Mouse (Mus musculus) cortical plate, adult 2 months (tissue): ENCODE measurements around the gene Ccdc142. TPM values are rescaled to one million over a fixed set of nuclear protein-coding genes. Genes with fewer than 3 reads are reported as not detected.

Experiments used
- H3K27ac ChIP-seq: fragments of 200-500 bp; 2 replicates; pipeline ENCODE4 v1.5.1; 2012; ENCODE audit warnings: low read length, control low read depth, inconsistent platforms; ENCODE audit not compliant: insufficient read depth
- H3K4me1 ChIP-seq: fragments of 200-500 bp; 2 replicates; pipeline ENCODE4 v1.6.1; 2011; ENCODE audit warnings: low read length; ENCODE audit not compliant: control insufficient read depth, insufficient read depth
- H3K4me3 ChIP-seq: fragments of 200-500 bp; 2 replicates; pipeline ENCODE4 v1.5.1; 2011; ENCODE audit warnings: mild to moderate bottlenecking, low read length, control low read depth; ENCODE audit not compliant: insufficient read depth
- CTCF ChIP-seq: fragments of 200-500 bp; IDR thresholded peaks from 2 replicates; pipeline ENCODE4 v1.5.1; 2011; ENCODE audit warnings: mild to moderate bottlenecking, control low read depth, low read length; ENCODE audit not compliant: insufficient read depth; ENCODE audit errors: extremely low read depth
- POLR2A ChIP-seq: fragments of 200-500 bp; IDR thresholded peaks from 2 replicates; pipeline ENCODE4 v1.6.1; 2011; ENCODE audit warnings: mild to moderate bottlenecking, low read length, control low read depth; ENCODE audit not compliant: insufficient read depth; ENCODE audit errors: extremely low read depth
- polyA plus RNA-seq: library from polyadenylated mRNA; depleted of rRNA; stranded (reverse); fragments of >200 nt; gene quantifications from 2 replicates; pipeline ENCODE4 v1.2.3, GENCODE M21; 2012

The Ccdc142 gene
- polyA plus RNA-seq, 1 experiment = 8.1 TPM

DNA sequence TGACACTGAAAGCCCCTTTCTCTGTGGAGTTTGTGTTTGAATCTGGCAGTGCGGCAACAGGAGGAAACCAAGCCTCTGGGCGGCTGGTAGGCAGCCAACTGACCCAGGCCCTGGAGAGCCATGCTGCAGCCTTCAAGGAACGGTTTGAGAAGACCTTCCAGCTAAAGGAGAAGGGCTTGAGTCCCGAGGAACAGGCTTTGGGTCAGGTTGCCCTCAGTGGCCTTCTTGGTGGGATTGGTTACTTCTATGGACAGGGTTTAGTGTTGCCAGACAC is 15.7 kb downstream of the Ccdc142 start:
- TF ChIP-seq POLR2A (no peak), CTCF (no peak)
- Histone ChIP-seq H3K27ac (no peak overlapping the region), H3K4me1 (no peaks in the 10 kb centered on the region), H3K4me3 (no peak overlapping the region)

DNA sequence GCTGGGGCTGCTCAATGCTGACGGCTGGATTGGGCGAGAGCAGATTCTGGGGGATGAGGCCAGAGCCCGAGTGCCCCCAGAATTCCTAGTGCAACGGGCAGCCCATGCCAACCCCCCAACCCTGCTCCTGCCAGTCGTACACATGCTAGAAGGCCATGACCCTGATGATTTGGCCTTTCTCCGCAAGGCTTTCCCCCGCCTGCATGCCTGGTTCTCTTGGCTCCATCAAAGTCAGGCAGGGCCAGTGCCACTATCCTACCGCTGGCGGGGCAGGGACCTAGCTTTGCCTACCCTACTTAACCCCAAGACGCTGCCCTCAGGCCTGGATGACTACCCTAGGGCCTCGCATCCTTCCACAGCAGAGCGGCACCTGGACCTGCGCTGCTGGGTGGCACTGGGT is 16.2 kb downstream of the Ccdc142 start:
- no peak overlapping the region for H3K4me3 ChIP-seq
- TF ChIP-seq POLR2A (no peak), CTCF (no peak)
- H3K27ac ChIP-seq = no peak overlapping the region
- H3K4me1 ChIP-seq = no peaks in the 10 kb centered on the region

DNA sequence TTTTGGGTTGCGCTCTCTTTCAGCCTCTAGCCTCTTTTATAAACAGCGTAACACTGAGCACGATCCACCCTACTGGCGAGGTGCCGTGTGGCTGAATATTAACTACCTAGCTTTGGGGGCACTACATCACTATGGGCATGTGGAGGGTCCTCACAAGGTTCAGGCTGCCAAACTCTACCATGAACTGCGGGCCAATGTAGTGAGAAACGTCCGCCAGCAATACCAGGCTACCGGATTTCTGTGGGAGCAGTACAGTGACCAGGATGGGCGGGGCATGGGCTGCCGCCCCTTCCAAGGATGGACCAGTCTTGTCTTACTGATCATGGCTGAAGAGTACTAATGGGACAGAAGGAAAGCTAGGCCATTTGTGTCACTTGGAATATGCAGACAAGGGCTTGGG is 17.0 kb downstream of the Ccdc142 start:
- H3K27ac ChIP-seq = no peak overlapping the region

DNA sequence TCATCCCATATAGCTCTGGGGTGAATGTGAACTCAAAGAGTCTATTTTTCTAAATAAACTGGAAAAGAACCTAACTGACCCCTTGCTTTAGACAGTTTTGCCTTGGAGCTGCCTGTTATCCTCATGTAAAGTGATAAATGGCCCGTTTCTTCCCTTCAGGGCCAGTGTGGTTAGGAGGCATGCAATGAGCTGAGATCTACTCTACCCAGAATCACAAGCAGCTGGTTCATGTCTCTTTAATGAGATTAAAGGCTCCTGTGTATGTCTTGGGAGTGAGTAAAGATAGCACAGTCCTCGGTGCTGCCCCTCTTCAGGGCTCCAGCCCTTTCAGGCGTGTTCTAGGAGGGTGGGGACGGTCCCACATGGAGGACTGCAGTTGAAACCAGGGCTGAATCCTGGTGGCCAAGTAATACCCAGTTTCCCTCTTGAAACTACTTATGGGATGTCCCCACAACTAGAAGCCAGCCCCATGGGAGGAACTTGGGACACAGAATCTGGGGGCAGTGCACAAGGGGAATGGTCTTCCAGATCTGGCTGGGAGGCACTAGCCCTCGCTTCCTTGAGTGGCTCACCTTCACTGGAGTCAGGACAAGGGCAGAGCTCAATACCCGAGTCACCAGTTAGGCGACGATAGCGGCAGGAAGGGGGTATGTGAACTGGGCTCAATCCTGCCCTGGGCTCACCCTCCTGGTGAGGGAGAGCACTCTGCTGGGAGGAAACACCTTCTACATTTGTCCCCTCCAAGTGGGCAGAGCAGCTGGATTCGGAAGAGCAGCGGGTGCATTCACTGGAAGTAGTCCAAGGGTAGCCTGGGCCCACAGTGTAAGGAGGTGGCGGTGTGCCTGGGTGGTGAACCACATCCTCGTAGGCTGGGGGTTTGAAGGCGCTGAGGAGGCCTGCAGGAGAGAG is 17.7 kb downstream of the Ccdc142 start:
- H3K27ac ChIP-seq = no peak overlapping the region
- no peaks in the 10 kb centered on the region for H3K4me1 ChIP-seq
- no peak overlapping the region for H3K4me3 ChIP-seq
- TF ChIP-seq POLR2A = no peak
- TF ChIP-seq CTCF = no peak

More for the DNA sequence above, 17.0 kb downstream of the Ccdc142 start:
- H3K4me3 ChIP-seq = no peak overlapping the region
- TF ChIP-seq POLR2A (0 out of 2 replicates have a peak, but pooled peaks have one; percentile 24), CTCF (no peak)
- no peaks in the 10 kb centered on the region for H3K4me1 ChIP-seq

DNA sequence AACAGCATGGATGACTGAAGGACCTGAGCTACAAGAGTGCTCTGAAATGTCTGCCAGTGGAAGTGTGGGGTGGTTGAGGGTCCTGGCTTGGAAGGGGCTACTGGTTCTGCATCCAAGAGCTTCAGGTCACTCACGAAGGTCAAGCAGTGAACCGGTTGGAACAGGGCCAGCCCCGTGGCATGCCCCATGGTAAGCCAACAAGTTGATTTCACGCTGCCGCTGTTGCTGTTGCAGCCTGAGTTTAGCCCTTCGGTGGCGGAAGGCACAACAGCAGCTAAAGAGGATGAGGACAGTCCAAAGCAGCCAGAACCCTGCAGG is 18.3 kb downstream of the Ccdc142 start:
- Histone ChIP-seq H3K4me3 (no peak overlapping the region), H3K27ac (no peak overlapping the region), H3K4me1 (no peaks in the 10 kb centered on the region)
- TF ChIP-seq POLR2A (no peak), CTCF (no peak)

DNA sequence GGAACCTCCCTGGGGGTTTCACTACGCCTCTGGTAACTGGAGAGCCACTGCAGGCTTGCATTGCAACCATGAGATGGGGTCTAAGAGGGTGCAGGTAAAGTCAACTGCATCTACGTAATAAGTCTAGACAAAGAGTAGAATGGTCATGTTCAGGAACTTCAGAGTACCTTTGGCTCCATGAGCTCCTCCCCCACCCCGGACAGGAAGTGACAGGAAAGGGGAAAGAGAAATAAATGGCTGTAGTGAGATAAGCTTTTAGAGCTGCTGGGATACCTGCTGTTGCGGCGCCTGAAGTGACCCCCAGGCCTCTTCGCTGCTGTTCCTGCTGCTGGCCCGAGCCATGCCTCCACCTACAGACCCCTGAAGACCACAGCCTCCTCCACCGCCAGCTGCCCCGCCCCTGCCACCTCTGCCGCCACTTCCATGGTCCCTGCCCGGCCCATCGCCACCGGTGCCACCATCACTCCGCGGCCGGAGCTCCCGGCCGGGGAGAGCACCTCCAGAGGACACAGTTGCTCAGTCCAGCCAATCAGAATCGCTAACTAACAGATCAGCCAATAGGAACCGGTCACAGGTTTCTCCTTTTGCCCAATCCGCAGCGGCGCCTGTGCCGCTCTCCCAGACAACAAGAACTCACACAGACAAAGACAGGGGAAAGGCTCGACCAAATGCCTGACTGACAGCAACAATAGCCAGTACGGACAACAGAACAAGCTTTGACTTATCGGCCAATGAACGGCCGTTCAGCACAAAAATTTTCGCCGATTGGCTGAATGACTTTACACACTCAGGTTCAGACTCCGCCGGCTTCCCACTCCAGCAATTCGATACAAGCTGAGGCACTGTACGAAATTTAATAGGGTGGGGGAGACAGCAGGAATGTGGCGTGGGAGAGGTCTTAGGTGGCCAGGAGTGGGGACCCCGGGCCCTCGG is 19.8 kb downstream of the Ccdc142 start, which contains the start of gene Wbp1:
Gene Wbp1 (minus strand): TSS at position 630 of the 933 bp plus-strand sequence.
- H3K4me3 ChIP-seq = peak within 1 kb of the TSS; percentile 51
- no peak for TF ChIP-seq CTCF
- TF ChIP-seq POLR2A = peak; percentile 69
- H3K4me1 ChIP-seq = no peaks in the 10 kb centered on the region
- peak within 1 kb of the TSS; percentile 19 for H3K27ac ChIP-seq

GRCm38 (mm10) chr6:83121863-83122710 is 20.7 kb downstream of the Ccdc142 start:
- no peak for TF ChIP-seq POLR2A
- TF ChIP-seq CTCF = no peak
- Histone ChIP-seq H3K4me3 (peak overlapping the region; percentile 51), H3K27ac (peak overlapping the region; percentile 18; the same call in 1 of the 2 replicates), H3K4me1 (no peaks in the 10 kb centered on the region)

DNA sequence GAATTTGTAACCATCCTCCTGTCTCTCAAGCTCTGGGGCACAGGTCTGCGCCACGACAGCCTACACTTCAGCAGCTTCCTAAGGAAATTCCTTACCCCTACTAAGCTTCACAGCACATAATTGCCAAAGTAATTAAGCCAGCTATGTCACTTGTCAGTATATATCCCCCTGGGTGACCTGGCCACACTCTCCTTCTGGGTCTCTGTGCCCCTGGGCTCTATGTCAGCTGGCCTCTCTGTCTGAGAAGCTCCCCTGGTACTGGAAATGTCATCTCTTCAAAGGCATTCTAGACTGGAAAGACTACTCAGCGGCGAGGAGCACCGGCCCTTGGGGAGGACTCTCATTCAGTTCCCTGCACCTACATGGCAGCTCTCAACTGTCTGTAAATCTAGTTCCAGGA is 21.6 kb downstream of the Ccdc142 start:
- Histone ChIP-seq H3K27ac (no peak overlapping the region), H3K4me1 (no peaks in the 10 kb centered on the region), H3K4me3 (no peak overlapping the region)
- TF ChIP-seq CTCF = no peak
- TF ChIP-seq POLR2A = no peak

DNA sequence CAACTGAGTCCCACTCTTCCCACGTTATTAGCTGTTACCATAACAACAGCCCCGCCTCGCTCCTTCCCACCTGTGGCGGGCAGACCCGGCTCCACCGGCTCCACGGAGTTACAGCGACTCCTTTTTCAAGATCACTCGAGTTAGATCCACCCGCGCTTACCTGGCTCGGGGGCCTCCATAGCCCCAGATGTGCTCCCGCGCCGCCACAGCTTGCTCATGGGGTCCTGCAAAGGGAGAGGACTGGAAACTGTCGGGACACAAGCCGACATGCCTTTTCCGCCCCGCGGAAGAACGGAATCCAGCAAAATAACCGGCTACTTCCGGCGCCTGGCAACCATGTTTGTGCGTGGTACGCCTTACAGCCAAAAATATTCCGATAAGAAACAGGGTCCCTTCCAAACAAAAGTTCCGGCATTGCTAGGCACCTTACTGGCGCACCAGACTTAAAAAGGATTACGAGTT is 23.5 kb downstream of the Ccdc142 start:
- TF ChIP-seq CTCF (no peak), POLR2A (peak; percentile 72)
- Histone ChIP-seq H3K4me3 (peak overlapping the region; percentile 63), H3K4me1 (no peaks in the 10 kb centered on the region), H3K27ac (no peak overlapping the region)
